Mouse (Mus musculus) gastrocnemius, postnatal 4 days (tissue): ENCODE measurements at regions not wholly inside any gene's neighbourhood (a gene's known extent, or its start where the extent isn't known, plus 50 kb on each side); places are given as distances from the start of the nearest gene placed in this dataset.

Experiments
- DNase-seq, 2 experiments: peaks; one replicate each; pipeline ENCODE4 v3.0.0; 2021 to 2022; ENCODE audit warnings: low spot score in 2 of 2, mixed read lengths in 2 of 2

- DNase-seq, result no peak
Observed at GRCm38 (mm10) chr1:73560594-73560993, 544.9 kb upstream of the Tnp1 start.

GRCm38 (mm10) chr1:73547877-73548276 is 532.2 kb upstream of the Tnp1 start:
- DNase-seq, result no peak

DNA sequence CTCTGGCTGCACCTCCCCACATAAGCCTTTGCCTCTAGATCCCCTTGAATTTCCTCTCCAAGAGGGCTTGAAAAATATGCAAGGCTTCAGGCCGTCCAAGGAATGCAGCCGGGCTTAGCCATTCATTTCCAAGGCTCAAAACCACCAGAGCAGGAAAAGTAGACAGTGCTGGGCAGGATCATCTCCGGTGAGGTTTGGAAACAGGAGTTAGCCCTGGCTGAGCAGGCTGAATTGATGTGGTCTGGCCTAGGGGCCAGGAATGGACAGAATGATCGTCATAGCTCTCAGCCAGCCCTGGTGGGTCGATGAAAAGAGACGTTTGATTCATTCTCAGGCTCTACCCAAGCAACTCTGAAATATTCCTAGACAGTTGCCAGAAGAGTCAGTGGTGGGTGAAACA is 529.7 kb upstream of the Tnp1 start:
- DNase-seq, result no peak

DNA sequence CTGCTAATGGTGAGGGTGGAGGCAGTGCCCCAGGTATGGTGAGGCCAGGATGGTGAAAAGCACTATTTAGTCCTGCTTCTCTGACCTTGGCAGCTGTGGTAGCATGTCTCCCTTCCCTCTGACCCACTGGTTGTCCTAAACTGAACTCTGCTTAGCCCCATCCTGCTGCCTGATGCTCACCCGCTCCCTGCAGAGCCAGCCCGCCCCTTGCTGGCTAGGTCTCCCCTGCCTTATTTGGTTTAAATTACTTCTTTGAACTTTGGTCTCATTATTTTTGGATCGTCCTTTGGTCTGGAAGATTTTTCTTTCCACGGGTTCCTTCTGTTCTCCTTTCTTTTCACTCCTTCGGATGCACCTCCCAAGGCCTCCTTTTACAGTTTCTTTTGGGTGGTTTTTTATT is 525.7 kb upstream of the Tnp1 start:
- no peak for DNase-seq

- DNase-seq, result no peak
Observed at GRCm38 (mm10) chr1:73538420-73538871, 522.7 kb upstream of the Tnp1 start.

DNA sequence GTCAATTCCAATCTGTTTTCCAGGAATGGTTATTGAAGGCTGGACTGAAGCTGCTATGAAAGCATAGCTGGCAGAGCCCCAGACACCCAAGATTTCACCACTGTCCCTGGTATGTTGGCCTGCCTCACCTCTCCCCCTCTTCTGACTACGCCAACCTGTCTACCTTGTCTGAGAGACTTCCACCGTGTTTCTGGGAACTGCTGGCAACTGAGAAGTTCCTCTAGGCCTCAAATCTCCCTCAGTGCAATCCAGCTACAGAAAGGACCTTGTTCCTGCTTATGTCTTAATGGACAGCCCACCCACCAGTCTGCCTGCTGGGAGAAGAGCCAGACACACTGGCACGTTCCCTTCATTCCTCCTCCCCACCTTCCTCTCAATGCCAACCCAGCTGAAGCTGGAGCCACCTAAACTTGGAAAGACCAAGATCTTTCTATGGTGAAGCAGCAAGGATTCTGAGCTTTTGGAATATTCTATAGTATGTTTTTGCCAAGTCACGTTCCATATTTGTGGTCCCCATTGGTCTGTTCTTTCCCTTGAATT is 520.1 kb upstream of the Tnp1 start:
- no peak for DNase-seq

DNA sequence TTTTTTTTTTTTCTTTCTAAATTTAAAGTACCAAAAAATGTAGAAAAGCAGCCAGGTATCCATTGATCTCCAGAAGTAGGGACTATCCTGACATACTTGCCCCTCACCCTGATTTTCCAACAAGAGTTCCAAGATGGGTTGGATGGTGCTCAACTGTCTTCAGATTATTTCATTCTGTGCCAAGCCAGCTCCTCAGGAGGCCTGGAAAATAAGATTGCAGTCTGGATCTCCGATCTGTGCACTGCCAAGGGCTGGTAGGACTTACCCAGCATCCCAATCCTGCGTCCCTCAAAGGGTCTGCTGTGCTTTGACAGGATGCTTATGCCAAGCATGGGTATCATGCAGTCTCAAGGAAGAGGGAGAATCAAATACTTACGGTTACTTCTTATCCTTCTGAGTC is 517.8 kb upstream of the Tnp1 start:
- DNase-seq, result no peak

- no peak for DNase-seq
Observed at GRCm38 (mm10) chr1:73532316-73532715, 516.6 kb upstream of the Tnp1 start.

DNA sequence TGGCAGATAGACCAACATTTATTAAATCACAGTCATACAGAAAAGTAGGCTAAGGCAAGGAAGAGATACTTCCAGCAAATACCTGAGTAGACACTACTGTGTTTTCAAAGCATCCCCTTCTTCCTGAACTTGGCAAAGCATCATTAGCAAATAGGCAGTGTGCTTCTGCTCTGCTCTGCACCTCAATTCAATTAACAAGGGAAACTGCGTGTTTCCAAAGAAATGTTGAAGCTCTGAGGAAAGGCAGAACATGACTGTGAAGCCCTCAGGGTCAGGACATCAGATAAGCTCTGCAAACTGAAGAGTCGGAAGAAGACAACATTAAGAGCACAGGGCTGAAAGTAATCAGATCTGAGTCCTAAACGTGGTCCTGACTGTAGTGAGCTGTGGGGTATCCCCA is 516.1 kb upstream of the Tnp1 start:
- DNase-seq, result no peak

- no peak for DNase-seq
Observed at GRCm38 (mm10) chr1:73530326-73530725, 514.6 kb upstream of the Tnp1 start.

- DNase-seq, result no peak
Observed at GRCm38 (mm10) chr1:73528623-73529022, 512.9 kb upstream of the Tnp1 start.

DNA sequence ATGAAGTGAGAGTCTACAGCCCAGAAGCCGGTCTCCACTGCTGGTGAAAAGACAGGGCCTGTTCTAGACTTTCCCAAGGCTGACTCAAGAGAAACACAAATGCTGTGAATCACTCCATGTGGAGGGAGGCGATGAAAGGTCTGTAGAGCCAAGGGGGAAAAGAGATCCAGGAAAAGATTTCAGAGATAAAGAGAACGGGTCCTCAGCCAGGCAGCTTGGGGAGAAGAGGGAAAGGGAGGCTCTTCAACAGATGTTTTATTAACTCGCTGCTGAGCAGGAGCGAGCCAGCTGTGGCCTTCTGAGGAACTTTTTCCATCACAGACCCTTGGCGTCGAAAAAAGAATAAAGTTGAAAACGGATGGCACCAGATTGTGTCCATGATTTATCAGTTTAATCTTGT is 500.7 kb upstream of the Tnp1 start:
- DNase-seq, result peak in 1 of 2 experiments; percentile 45

GRCm38 (mm10) chr1:73515781-73516180 is 500.1 kb upstream of the Tnp1 start:
- DNase-seq, result peak in 1 of 2 experiments; percentile 33

GRCm38 (mm10) chr1:73513822-73514221 is 498.1 kb upstream of the Tnp1 start:
- no peak for DNase-seq

- no peak for DNase-seq
Observed at GRCm38 (mm10) chr1:73512836-73513235, 497.1 kb upstream of the Tnp1 start.

DNA sequence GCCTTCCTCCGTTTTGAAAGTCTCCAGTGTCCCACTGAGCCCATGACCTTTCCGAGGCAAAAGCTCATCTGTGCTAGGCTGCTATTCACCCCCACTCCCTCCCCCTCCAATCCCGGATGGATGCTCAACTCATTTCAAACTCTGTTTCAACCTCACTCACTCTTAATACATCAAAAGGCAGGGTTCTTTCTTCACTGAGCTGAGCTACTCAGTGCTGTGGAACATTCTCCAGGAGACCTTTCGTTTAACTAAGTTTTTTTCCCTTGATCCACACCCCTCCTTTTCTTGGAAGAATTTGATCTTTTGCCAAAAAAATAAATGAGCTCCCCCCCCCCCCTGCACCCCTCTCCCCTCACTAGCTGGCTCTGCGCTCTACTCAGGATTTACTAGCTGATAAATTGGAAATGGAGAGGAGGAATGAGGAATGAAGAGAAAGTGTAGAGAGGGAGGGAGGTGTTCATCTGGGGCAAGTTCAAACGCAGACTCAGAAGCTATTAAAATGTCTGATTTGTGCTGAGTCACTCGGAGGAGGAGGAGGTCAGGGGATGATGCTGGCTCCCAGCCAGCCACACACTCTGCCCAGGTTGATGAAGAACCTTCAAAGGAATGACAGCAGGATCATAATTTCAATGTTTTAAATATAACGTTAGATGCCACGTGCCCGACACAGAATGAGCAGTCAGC is 491.5 kb upstream of the Tnp1 start:
- DNase-seq, result no peak

- no peak for DNase-seq
Observed at GRCm38 (mm10) chr1:73503611-73504010, 487.9 kb upstream of the Tnp1 start.

DNA sequence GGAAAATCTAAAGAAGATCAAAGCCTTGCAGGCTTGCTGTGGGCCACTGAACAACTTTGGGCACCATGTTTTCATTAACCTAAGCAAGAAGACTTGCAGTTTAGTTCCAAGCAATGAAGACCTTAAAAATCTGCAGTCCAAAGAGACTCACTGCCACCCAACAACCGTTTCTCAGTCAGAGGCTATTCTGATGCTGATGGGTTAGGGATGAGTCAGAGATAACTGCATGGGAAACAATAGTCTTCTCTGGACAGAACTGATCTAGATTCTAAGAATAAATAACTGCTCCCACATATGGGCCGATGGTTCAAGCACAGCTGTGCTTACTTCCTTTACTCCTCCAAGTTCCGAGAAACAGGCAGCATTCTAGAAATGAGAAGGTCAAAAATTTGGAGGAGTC is 485.0 kb upstream of the Tnp1 start:
- DNase-seq, result no peak

- no peak for DNase-seq
Observed at GRCm38 (mm10) chr1:73495971-73496749, 480.5 kb upstream of the Tnp1 start.

GRCm38 (mm10) chr1:73481956-73482355 is 466.2 kb upstream of the Tnp1 start:
- DNase-seq, result no peak

GRCm38 (mm10) chr1:73479349-73479920 is 463.7 kb upstream of the Tnp1 start:
- no peak for DNase-seq

DNA sequence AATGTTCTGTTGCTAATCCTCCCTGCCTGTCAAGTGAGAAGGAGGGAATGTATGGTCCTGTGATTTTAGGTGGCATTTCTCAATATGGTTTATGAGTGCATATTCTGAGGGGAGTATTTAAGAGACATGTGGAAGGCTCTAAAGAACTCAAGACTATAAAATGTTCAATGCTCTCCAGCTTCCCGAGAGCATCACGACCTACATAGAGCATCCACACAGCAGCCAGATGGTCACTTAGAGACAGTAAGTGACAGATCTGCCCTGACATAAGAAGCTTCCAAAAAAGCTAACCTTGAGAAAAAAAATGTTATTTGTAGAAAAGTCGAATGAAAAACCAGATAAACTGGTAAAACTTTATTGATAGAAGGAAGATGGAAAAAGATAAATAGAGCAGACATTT is 444.9 kb upstream of the Tnp1 start:
- DNase-seq, result no peak
